Mouse (Mus musculus): ENCODE data around the gene Klhl5.

The Klhl5 gene

DNA sequence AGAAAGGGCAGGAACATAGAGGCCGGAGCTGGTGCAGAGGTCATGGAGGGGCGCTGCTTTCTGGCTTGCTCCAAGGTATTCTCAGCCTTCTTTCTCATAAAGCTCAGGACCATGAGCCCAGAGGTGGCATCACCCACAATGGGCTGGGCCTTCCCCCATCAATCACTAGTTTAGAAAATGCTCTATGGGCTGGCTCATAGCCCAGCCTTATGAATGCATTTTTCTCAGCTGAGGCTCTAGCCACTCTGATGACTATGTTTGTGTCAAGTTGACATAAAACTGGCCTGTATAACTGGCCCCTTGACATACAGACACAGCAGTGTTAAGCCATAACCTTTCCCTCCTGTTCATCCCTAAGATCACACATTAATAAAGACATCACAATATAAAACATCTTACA, 97.4 kb downstream of the Klhl5 start:
- no peak for DNase-seq

DNA sequence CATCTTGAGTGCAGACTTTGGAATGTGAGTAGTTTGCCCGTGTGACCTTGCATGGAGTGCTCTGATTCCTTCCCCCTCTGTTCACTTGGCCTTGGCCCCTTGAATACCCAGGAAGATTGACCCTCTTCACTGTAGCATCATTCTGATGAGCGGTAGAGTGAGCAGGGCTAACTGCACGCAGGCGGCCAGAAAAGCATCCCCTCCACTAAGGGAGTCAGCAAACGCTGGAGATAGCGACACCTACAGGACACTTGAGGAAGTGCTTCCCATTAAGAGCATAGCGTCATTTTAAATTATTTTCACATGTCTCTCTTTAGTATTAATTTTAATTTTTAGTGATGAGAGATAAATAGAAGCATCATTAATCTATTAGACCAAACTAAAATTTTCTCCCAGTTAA, 106.0 kb downstream of the Klhl5 start:
- DNase-seq = peak; percentile 19
